Mouse (Mus musculus): Measurements from ENCODE around the gene Olfr1380. TPM values are rescaled to one million over a fixed set of nuclear protein-coding genes. Genes with fewer than 3 reads are reported as not detected.

Gene Olfr1380
- total RNA-seq (2023): not detected

DNA sequence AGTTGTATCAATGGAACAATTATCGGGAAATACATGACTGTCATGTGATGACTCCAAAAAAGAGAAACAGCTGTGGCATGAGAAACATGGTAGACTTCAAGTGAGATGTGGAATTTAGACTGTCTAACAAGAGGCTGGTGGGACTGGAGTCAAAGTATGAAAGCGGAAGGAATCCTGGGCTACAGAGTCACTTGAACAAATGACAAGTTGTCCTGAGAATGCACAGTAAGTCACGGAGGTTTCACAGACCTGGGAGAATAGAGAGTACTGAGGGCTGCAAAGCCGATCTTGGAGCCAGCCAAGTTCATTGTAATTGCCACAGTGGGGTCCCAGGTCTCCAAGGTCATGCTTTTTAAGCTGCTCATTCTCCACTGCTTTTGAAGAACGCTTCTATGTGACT is at the start of gene Olfr1380:
Olfr1380 (plus strand) TSS at position 301 of the 400 bp plus-strand sequence.

GRCm38 (mm10) chr11:49519348-49519747 is 37.3 kb upstream of the Olfr1380 start, which contains the start of gene Olfr1383:
Gene Olfr1383 (plus strand): TSS chr11:49519648.

GRCm38 (mm10) chr11:49527947-49528346 is 28.7 kb upstream of the Olfr1380 start, which contains the start of gene Olfr1382:
Gene Olfr1382 (plus strand): TSS chr11:49528247.

DNA sequence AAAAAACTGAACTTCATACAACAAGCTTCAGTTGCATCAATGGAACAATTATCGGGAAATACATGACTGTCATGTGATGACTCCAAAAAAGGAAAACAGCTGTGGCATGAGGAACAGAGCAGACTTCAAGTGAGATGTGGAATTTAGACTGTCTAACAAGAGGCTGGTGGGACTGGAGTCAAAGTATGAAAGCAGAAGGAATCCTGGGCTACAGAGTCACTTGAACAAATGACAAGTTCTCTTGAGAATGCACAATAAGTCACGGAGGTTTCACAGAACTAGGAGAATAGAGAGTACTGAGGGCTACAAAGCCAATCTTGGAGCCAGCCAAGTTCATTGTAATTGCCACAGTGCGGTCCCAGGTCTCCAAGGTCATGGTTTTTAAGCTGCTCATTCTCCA is 13.5 kb upstream of the Olfr1380 start, which contains the start of gene Olfr1381:
Olfr1381 (plus strand) TSS at position 301 of the 400 bp plus-strand sequence.

DNA sequence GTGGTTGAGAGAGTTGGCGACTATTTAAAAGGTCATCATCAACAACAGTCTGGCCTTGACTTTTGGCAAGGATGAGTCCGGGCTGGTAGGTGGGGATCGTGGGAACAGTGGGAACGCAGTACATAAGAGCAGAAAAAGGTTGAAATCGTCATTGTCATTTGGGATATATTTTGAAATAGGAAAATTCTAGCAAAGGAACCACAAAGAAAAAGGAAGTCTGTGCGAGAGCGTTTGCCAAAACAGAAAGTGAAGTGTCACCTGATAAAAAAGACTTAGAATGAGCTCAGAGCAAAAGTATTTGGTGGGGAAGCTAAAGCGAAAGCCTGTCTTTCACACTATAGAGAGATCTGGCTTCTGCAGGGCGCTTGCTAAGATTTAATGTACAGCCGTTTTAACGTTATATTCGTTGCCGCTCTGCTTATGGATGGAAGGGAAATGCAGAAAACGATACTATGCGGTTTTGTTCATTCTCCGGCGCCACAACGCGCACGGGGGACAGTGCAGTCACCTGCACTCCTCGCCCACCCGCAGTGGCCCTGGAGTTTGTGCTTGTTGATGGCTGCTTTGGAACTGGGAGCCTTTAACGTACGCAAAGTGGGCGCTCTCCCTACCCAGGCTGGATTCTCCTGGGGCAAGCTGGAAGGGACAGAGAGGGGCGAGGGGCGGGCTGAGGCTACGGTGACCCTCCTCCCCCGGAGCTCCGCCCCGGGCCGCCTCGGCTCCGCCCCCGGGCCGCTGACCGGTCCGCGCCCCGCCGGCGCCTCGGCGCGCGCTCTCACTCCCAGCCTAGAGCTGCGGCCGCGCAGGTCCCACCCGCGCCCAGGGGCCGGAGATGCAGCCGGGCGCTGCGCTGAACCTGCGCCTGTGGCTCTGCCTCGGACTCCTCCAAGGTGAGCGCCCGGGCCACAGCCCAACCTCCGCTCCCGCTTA is 52.5 kb downstream of the Olfr1380 start, which contains the start of gene Flt4:
Flt4 (plus strand) TSS at position 326 of the 930 bp plus-strand sequence.

Other genes with a start within 250 kb of the Olfr1380 start
- gene Olfr1391, start 234.1 kb upstream of the Olfr1380 start, total RNA-seq (2023): not detected
- not detected for gene Olfr1390, start 221.7 kb upstream of the Olfr1380 start, total RNA-seq (2023)
- not detected for gene Olfr1389, start 133.8 kb upstream of the Olfr1380 start, total RNA-seq (2023)
- under 1 TPM; 0.64 to 0.92 TPM for gene Olfr1388, start 120.3 kb upstream of the Olfr1380 start, total RNA-seq (2023)
- not detected for gene Olfr1387, start 101.5 kb upstream of the Olfr1380 start, total RNA-seq (2023)
- gene Olfr1386, start 91.8 kb upstream of the Olfr1380 start, total RNA-seq (2023): not detected
- gene Olfr1385, start 67.8 kb upstream of the Olfr1380 start, total RNA-seq (2023): not detected
- gene Olfr1384, start 50.2 kb upstream of the Olfr1380 start, total RNA-seq (2023): not detected
- gene Olfr1383, start 37.2 kb upstream of the Olfr1380 start, total RNA-seq (2023): not detected
- not detected for gene Olfr1382, start 28.6 kb upstream of the Olfr1380 start, total RNA-seq (2023)
- gene Olfr1381, start 13.4 kb upstream of the Olfr1380 start, total RNA-seq (2023): not detected
- not detected for gene Flt4, start 52.4 kb downstream of the Olfr1380 start, total RNA-seq (2023)
- not detected for gene Scgb3a1, start 106.7 kb downstream of the Olfr1380 start, total RNA-seq (2023)
- 10 to 100 TPM; 74.2 to 82.1 TPM for gene Cnot6, start 155.8 kb downstream of the Olfr1380 start, total RNA-seq (2023)
- under 1 TPM in 1 of 2 experiments, not detected in 1; 0.18 TPM for gene Gfpt2, start 237.3 kb downstream of the Olfr1380 start, total RNA-seq (2023)